Mouse (Mus musculus): ENCODE measurements around the gene Gtf2a2.

The Gtf2a2 gene

GRCm38 (mm10) chr9:70069961-70070435, 57.6 kb downstream of the Gtf2a2 start:
- no peak for DNase-seq

GRCm38 (mm10) chr9:70072387-70072786, 60.0 kb downstream of the Gtf2a2 start:
- DNase-seq: no peak

All from lung, postnatal 14 days (tissue).